Mouse (Mus musculus) megakaryocyte, embryonic 14.5 days (primary cell): ENCODE data around the gene Kat6b.

ENCODE experiments used
- FLI1 ChIP-seq: IDR thresholded peaks from 2 replicates; pipeline ENCODE4 v1.6.1; 2012; ENCODE audit warnings: low read length, inconsistent platforms, mixed read lengths
- GATA1 ChIP-seq: IDR thresholded peaks from 3 replicates; pipeline ENCODE4 v1.6.1; 2012; ENCODE audit warnings: mixed read lengths, low read length, inconsistent platforms, borderline replicate concordance

- no peak for TF ChIP-seq GATA1
- TF ChIP-seq FLI1 = no peak
These were observed 82.4 kb downstream of the Kat6b start for GRCm38 (mm10) chr14:21563584-21564118.
